Mouse (Mus musculus) neural tube, embryonic 12.5 days (tissue): ENCODE data around the gene Zfyve9. TPM values are rescaled to one million over a fixed set of nuclear protein-coding genes. Genes with fewer than 3 reads are reported as not detected.
A peak's percentile ranks its signal among the peaks of the same experiment; 100 is the strongest.

ENCODE experiments used
- ATAC-seq: fragments of 200-750 bp; cut with Nextera tagmentation; 2 replicates; pipeline ENCODE4 v1.8.0; 2017; ENCODE audit warnings: low read depth, mild to moderate bottlenecking, moderate TSS enrichment, moderate library complexity; ENCODE audit not compliant: low FRiP score
- H3K27ac ChIP-seq: fragments of 300-500 bp; sonication (generic); 2 replicates; pipeline ENCODE4 v1.5.1; 2016
- H3K27me3 ChIP-seq: fragments of 300-500 bp; sonication (generic); replicated peaks from 2 replicates; pipeline ENCODE4 v1.6.1; 2016; ENCODE audit warnings: mild to moderate bottlenecking
- H3K36me3 ChIP-seq: fragments of 300-500 bp; sonication (generic); 2 replicates; pipeline ENCODE4 v1.6.1; 2016; ENCODE audit warnings: mild to moderate bottlenecking
- H3K4me1 ChIP-seq: fragments of 300-500 bp; sonication (generic); 2 replicates; pipeline ENCODE4 v1.6.1; 2016
- H3K4me2 ChIP-seq: fragments of 300-500 bp; sonication (generic); replicated peaks from 2 replicates; pipeline ENCODE4 v1.6.1; 2016; ENCODE audit warnings: mild to moderate bottlenecking
- H3K4me3 ChIP-seq: fragments of 300-500 bp; sonication (generic); 2 replicates; pipeline ENCODE4 v1.5.1; 2016
- H3K9ac ChIP-seq: fragments of 300-500 bp; sonication (generic); 2 replicates; pipeline ENCODE4 v1.6.1; 2016; ENCODE audit warnings: mild to moderate bottlenecking
- H3K9me3 ChIP-seq: fragments of 300-500 bp; sonication (generic); 2 replicates; pipeline ENCODE4 v1.6.1; 2016; ENCODE audit warnings: mild to moderate bottlenecking
- WGBS: fragments of 180-500 bp; shearing (Covaris S2); methylation state at CpG from one replicate; pipeline ENCODE4 v1.1.7; 2016; 5-methylcytosine and 5-hydroxymethylcytosine counted together
- polyA plus RNA-seq: library from polyadenylated mRNA; unstranded; fragments of >200 nt; fragmentation: Nextera tagmentation; extraction: Ambion mirVana; gene quantifications from 2 replicates; pipeline ENCODE4 v1.2.1, GENCODE M21; 2016

Zfyve9 gene
- polyA plus RNA-seq, 1 experiment from 2014 or later = 5.2 TPM

DNA sequence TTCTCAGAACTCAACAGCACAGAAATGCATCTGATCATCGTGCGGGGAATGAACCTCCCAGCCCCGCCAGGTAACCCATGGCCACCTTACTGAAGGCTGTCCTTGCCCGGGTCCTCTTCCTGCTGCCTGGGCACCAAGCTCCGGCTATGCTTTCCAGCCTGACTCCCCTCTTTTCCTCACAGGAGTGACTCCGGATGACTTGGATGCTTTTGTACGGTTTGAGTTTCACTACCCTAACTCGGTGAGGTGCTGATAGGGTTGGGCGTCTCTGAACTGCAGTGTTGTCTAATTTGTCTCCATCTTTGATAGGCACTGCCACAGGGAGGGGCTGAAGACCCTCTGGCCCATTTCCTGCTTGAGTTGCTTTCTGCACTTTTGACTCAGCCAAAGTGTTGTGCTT lies 150.5 kb downstream of the Zfyve9 start:
- no peak overlapping the region for H3K9ac ChIP-seq
- H3K4me1 ChIP-seq = no peaks in the 10 kb centered on the region
- 94% methylated on average over 9 of the region's 9 CpGs for WGBS
- H3K36me3 ChIP-seq = peaks cover 87% of the 10 kb centered on the region
- no peak overlapping the region for H3K4me3 ChIP-seq
- no peaks in the 10 kb centered on the region for H3K27me3 ChIP-seq
- H3K27ac ChIP-seq = no peak overlapping the region
- no peak for ATAC-seq
- no peak overlapping the region for H3K4me2 ChIP-seq
- H3K9me3 ChIP-seq = no peaks in the 10 kb centered on the region

- Histone ChIP-seq H3K4me1 (no peaks in the 10 kb centered on the region), H3K36me3 (peaks cover 88% of the 10 kb centered on the region), H3K4me3 (no peak overlapping the region), H3K9ac (no peak overlapping the region), H3K27me3 (no peaks in the 10 kb centered on the region), H3K4me2 (no peak overlapping the region), H3K9me3 (no peaks in the 10 kb centered on the region), H3K27ac (no peak overlapping the region)
- no peak for ATAC-seq
- WGBS = 94% methylated on average over 7 of the region's 7 CpGs
Observed at GRCm38 (mm10) chr4:108629363-108629880, 151.2 kb downstream of the Zfyve9 start.

DNA sequence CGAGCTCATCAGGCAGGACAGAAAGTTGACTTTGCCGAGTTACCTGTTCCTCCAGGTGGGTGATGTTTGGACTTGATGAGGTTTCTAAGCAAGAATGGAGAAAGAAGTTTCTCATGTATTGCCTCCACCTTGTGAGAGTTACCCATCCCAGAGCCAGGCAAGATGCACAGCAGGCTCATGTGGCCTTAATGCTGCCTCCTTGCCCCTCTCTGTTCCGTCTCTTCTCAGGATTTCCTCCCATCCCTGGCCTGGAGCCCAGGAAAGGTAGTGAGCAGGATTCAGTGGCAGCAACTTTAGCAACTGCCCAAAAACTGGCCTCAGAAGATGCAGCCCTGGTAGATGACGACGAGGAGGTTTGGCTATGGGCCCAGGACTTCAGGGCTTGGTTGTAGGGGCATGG lies 153.5 kb downstream of the Zfyve9 start:
- 94% methylated on average over 5 of the region's 5 CpGs for WGBS
- peaks cover 76% of the 10 kb centered on the region for H3K36me3 ChIP-seq
- no peak for ATAC-seq

DNA sequence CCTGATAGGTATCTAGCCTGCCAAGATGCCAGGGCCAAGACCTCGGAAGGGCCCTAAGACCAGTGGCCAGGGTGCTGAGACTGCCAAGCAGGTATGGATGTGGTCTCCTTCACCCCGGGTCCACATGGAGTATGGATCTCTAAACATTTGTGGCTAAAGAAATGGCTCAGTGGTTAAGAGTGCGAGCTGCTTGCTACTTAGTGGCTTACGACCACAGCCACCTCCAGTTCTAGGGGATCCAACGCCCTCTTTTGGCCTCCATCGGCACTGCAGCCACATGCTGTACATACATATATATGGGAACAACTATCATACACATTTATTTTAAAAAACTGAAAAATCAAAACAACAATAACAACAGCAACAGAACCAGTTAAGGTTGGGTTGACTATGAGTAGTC lies 159.1 kb downstream of the Zfyve9 start:
- H3K36me3 ChIP-seq = peaks cover 26% of the 10 kb centered on the region
- H3K4me3 ChIP-seq = no peak overlapping the region
- H3K27ac ChIP-seq = no peak overlapping the region
- no peaks in the 10 kb centered on the region for H3K9me3 ChIP-seq
- H3K4me1 ChIP-seq = peaks cover 17% of the 10 kb centered on the region
- no peaks in the 10 kb centered on the region for H3K27me3 ChIP-seq
- ATAC-seq = no peak
- no peak overlapping the region for H3K9ac ChIP-seq
- 92% methylated on average over 6 of the region's 6 CpGs for WGBS
- 0 out of 2 replicates have a peak overlapping the region, but pooled peaks have one; percentile 83 for H3K4me2 ChIP-seq

More for the DNA sequence above, 153.5 kb downstream of the Zfyve9 start:
- Histone ChIP-seq H3K27ac (no peak overlapping the region), H3K4me1 (no peaks in the 10 kb centered on the region), H3K27me3 (no peaks in the 10 kb centered on the region), H3K9ac (no peak overlapping the region), H3K4me3 (no peak overlapping the region), H3K4me2 (no peak overlapping the region), H3K9me3 (no peaks in the 10 kb centered on the region)

GRCm38 (mm10) chr4:108620536-108620935 lies 160.1 kb downstream of the Zfyve9 start:
- H3K9ac ChIP-seq = peak overlapping the region; percentile 88
- H3K27me3 ChIP-seq = no peaks in the 10 kb centered on the region
- no peaks in the 10 kb centered on the region for H3K9me3 ChIP-seq
- WGBS = 23% methylated on average over 8 of the region's 8 CpGs
- H3K4me2 ChIP-seq = peak overlapping the region; percentile 83
- no peak overlapping the region for H3K27ac ChIP-seq
- H3K36me3 ChIP-seq = peaks cover 17% of the 10 kb centered on the region
- H3K4me1 ChIP-seq = peaks cover 17% of the 10 kb centered on the region
- H3K4me3 ChIP-seq = peak overlapping the region; percentile 79
- ATAC-seq = no peak

GRCm38 (mm10) chr4:108619587-108620341 lies 160.8 kb downstream of the Zfyve9 start, which contains the start of gene Cc2d1b:
Cc2d1b (plus strand) TSS chr4:108619940.
- WGBS = under 1% methylated on average over 86 of the region's 86 CpGs

DNA sequence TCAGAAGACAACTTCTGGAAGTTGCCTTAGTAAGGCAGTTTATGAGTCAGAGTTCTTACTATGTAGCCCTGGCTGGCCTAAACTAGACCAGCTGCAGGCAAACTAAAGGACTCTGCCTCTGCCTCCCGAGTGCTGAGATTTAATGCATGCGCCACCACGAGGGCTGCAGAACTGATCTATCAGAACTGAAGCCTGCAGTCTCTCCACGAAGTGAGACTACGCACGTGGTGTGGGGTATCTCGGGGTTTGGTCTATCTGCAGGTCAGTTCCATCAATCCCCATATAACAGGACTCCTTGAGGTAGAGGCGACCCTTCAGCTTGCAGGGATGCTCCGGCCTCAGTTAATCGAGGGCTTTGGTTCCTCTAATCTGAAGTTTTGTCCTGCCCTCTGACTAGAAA lies 161.4 kb downstream of the Zfyve9 start:
- Histone ChIP-seq H3K4me2 (peak overlapping the region; percentile 83), H3K4me3 (peak overlapping the region; percentile 79), H3K27ac (peak overlapping the region; percentile 57; the same call in 1 of the 2 replicates), H3K9me3 (no peaks in the 10 kb centered on the region), H3K36me3 (peaks cover 5% of the 10 kb centered on the region; the same call in 1 of the 2 replicates), H3K4me1 (peaks cover 17% of the 10 kb centered on the region), H3K27me3 (no peaks in the 10 kb centered on the region), H3K9ac (peak overlapping the region; percentile 88)
- WGBS = 2% methylated on average over 10 of the region's 10 CpGs
- ATAC-seq = peak; percentile 74

More at GRCm38 (mm10) chr4:108619587-108620341, 160.8 kb downstream of the Zfyve9 start, which contains the start of gene Cc2d1b:
- H3K4me1 ChIP-seq = peaks cover 17% of the 10 kb centered on the region
- H3K9ac ChIP-seq = peak within 1 kb of the TSS; percentile 88
- no peaks in the 10 kb centered on the region for H3K27me3 ChIP-seq
- no peaks in the 10 kb centered on the region for H3K9me3 ChIP-seq
- H3K36me3 ChIP-seq = peaks cover 10% of the 10 kb centered on the region
- H3K4me2 ChIP-seq = peak within 1 kb of the TSS; percentile 83
- H3K4me3 ChIP-seq = peak within 1 kb of the TSS; percentile 79
- peak within 1 kb of the TSS; percentile 57; the same call in 1 of the 2 replicates for H3K27ac ChIP-seq
- ATAC-seq = peak; percentile 87

- Histone ChIP-seq H3K4me1 (peaks cover 17% of the 10 kb centered on the region), H3K27ac (no peak overlapping the region), H3K9me3 (no peaks in the 10 kb centered on the region), H3K27me3 (no peaks in the 10 kb centered on the region), H3K9ac (peak overlapping the region; percentile 88), H3K36me3 (no peaks in the 10 kb centered on the region), H3K4me3 (no peak overlapping the region), H3K4me2 (peak overlapping the region; percentile 83)
- no peak for ATAC-seq
- 73% methylated on average over 4 of the region's 4 CpGs for WGBS
Observed at GRCm38 (mm10) chr4:108618586-108618985, 162.0 kb downstream of the Zfyve9 start.

GRCm38 (mm10) chr4:108610935-108611334 lies 169.7 kb downstream of the Zfyve9 start:
- Histone ChIP-seq H3K27ac (no peak overlapping the region), H3K4me3 (no peak overlapping the region), H3K9ac (no peak overlapping the region), H3K36me3 (0 out of 2 replicates have a peak, but pooled peaks cover 6% of the 10 kb centered on the region), H3K27me3 (no peaks in the 10 kb centered on the region), H3K9me3 (no peaks in the 10 kb centered on the region), H3K4me2 (no peak overlapping the region), H3K4me1 (no peaks in the 10 kb centered on the region)
- ATAC-seq = no peak
- WGBS = 91% methylated on average over 5 of the region's 5 CpGs

DNA sequence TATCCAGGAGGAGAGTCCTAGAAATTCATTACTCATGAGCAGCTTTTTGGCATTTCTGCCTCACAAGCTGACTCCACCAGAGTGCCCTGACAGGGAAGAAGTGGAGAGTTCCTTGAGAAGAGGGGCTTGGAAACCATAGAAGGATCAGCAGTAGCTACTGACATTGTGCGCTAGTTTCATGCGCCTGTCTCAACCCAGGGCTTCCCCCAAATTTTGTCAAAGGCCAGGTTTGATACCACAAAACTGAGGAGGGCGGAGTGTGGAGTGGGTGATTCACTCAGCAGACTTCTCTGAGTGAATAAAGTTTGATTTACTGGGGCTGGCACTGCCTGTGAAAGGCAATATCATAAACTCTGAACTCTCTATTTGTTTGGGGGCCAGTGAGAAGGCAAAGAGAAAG lies 171.9 kb downstream of the Zfyve9 start:
- Histone ChIP-seq H3K27ac (no peak overlapping the region), H3K36me3 (peaks cover 27% of the 10 kb centered on the region), H3K4me2 (no peak overlapping the region), H3K9me3 (no peaks in the 10 kb centered on the region), H3K9ac (no peak overlapping the region), H3K4me1 (no peaks in the 10 kb centered on the region), H3K27me3 (no peaks in the 10 kb centered on the region), H3K4me3 (no peak overlapping the region)
- WGBS = 93% methylated on average over 3 of the region's 3 CpGs
- no peak for ATAC-seq

DNA sequence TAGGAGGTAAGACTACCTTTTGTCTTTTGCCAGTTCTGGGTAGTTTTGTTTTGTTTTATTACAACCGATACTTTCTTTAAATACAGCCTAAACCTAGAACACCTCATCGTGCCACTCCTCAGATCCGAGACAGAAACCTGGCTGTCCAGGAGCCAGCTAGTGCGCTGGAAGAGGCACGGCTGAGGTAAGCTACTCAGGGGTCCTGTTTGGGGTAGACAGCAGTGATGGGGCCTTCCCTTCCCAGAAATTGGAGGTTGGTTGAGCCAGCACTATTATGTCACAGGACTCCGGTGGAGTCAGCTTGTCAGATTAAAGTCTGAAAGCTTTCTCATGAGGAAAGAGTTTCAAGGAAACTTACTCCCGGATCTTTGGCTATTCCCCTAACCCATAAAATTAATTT lies 178.7 kb downstream of the Zfyve9 start:
- H3K4me3 ChIP-seq = no peak overlapping the region
- H3K36me3 ChIP-seq = peaks cover 46% of the 10 kb centered on the region
- no peak overlapping the region for H3K9ac ChIP-seq
- H3K27me3 ChIP-seq = no peaks in the 10 kb centered on the region
- ATAC-seq = no peak
- no peak overlapping the region for H3K4me2 ChIP-seq
- H3K4me1 ChIP-seq = no peaks in the 10 kb centered on the region
- 95% methylated on average over 7 of the region's 7 CpGs for WGBS
- H3K27ac ChIP-seq = no peak overlapping the region
- no peaks in the 10 kb centered on the region for H3K9me3 ChIP-seq

DNA sequence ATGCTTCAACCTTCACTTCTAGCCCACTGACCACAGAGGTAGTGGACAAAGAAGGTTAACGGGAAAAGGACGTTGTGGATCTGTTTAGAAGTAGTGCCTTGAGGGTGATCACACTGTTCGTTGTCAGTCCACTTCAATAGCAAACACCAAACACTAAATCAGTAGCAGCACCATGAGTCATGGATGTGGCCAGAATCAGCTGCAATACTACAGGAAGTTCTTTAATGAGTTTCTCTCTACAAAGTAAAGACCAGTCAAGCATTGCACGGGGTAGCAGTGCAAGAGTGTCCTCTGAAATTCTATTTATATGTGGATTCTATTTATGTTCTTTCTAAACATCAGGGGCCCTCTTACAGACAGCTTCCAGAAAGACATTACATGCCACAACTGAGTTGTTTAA lies 182.3 kb downstream of the Zfyve9 start:
- ATAC-seq = no peak
- no peak overlapping the region for H3K4me2 ChIP-seq
- no peaks in the 10 kb centered on the region for H3K4me1 ChIP-seq
- no peaks in the 10 kb centered on the region for H3K9me3 ChIP-seq
- no peaks in the 10 kb centered on the region for H3K27me3 ChIP-seq
- H3K36me3 ChIP-seq = peaks cover 21% of the 10 kb centered on the region
- 91% methylated on average over 4 of the region's 4 CpGs for WGBS
- no peak overlapping the region for H3K4me3 ChIP-seq
- H3K9ac ChIP-seq = no peak overlapping the region
- no peak overlapping the region for H3K27ac ChIP-seq
